Mouse (Mus musculus) hindbrain, postnatal 0 days (tissue): Measurements from ENCODE around the gene Scgb2b11. TPM values are rescaled to one million over a fixed set of nuclear protein-coding genes. Genes with fewer than 3 reads are reported as not detected.
"Not testable (repeated sequence)": the region's sequence is repeated elsewhere in the genome, so short reads cannot be mapped to it uniquely, and the experiment has no call there.

Experiments used
- ATAC-seq: fragments of 200-750 bp; cut with Nextera tagmentation; 2 replicates; pipeline ENCODE4 v1.8.0; 2017; ENCODE audit warnings: mild to moderate bottlenecking, moderate TSS enrichment, moderate library complexity
- DNase-seq: peaks from one replicate; pipeline ENCODE4 v3.0.0-alpha.2; 2015; ENCODE audit warnings: low spot score
- H3K27ac ChIP-seq: fragments of 300-500 bp; sonication (generic); 2 replicates; pipeline ENCODE4 v1.5.1; 2014; ENCODE audit warnings: mild to moderate bottlenecking
- H3K27me3 ChIP-seq: fragments of 300-500 bp; sonication (generic); 2 replicates; pipeline ENCODE4 v1.6.1; 2014; ENCODE audit warnings: low read length, mixed read lengths; ENCODE audit not compliant: insufficient read depth
- H3K36me3 ChIP-seq: fragments of 300-500 bp; sonication (generic); 2 replicates; pipeline ENCODE4 v1.6.1; 2014; ENCODE audit warnings: low read length, mixed read lengths; ENCODE audit not compliant: insufficient read depth
- H3K4me1 ChIP-seq: fragments of 300-500 bp; sonication (generic); 2 replicates; pipeline ENCODE4 v1.6.1; 2014; ENCODE audit warnings: antibody characterized with exemption, low read length, mixed read lengths; ENCODE audit not compliant: insufficient read depth
- H3K4me2 ChIP-seq: fragments of 300-500 bp; sonication (generic); 2 replicates; pipeline ENCODE4 v1.6.1; 2014; ENCODE audit warnings: low read depth, mild to moderate bottlenecking, low read length, moderate library complexity, mixed read lengths
- H3K4me3 ChIP-seq: fragments of 300-500 bp; sonication (generic); 2 replicates; pipeline ENCODE4 v1.5.1; 2014; ENCODE audit warnings: low read length
- H3K9ac ChIP-seq: fragments of 300-500 bp; sonication (generic); replicated peaks from 2 replicates; pipeline ENCODE4 v1.6.1; 2014; ENCODE audit warnings: mild to moderate bottlenecking, low read length, moderate library complexity, mixed read lengths
- H3K9me3 ChIP-seq: fragments of 300-500 bp; sonication (generic); 2 replicates; pipeline ENCODE4 v1.6.1; 2016; ENCODE audit warnings: low read length, mixed read lengths
- WGBS: fragments of 180-500 bp; shearing (Covaris S2); extraction: QIAGEN DNeasy Blood & Tissue Kit; methylation state at CpG from one replicate; pipeline ENCODE4 v1.1.7; 2014; 5-methylcytosine and 5-hydroxymethylcytosine counted together
- polyA plus RNA-seq: library from polyadenylated mRNA; unstranded; fragments of >200 nt; fragmentation: Nextera tagmentation; extraction: Ambion mirVana; gene quantifications from 2 replicates; pipeline ENCODE4 v1.2.1, GENCODE M21; 2015
- total RNA-seq: library from RNA; depleted of rRNA; stranded (reverse); fragments of >200 nt; gene quantifications from 2 replicates; pipeline ENCODE4 v1.2.3, GENCODE M21; 2014; rRNA removed

The Scgb2b11 gene
- total RNA-seq (not detected in 2 replicates), polyA plus RNA-seq (not detected in 2 replicates)

GRCm38 (mm10) chr7:32211045-32211444 lies at the start of gene Scgb2b11:
Gene Scgb2b11, minus strand, starts transcription at chr7:32211145.
- not testable (repeated sequence) for H3K27me3 ChIP-seq, H3K4me2 ChIP-seq, DNase-seq, H3K9ac ChIP-seq, H3K27ac ChIP-seq, H3K36me3 ChIP-seq, H3K9me3 ChIP-seq, ATAC-seq, H3K4me3 ChIP-seq, H3K4me1 ChIP-seq
- 79% methylated on average over 2 of the region's 2 CpGs for WGBS

GRCm38 (mm10) chr7:32222540-32222939 lies 11.6 kb upstream of the Scgb2b11 start, which contains the start of gene Scgb1b11:
Gene Scgb1b11, plus strand, starts transcription at chr7:32222840.
- H3K4me1 ChIP-seq, H3K4me2 ChIP-seq, DNase-seq, H3K4me3 ChIP-seq, H3K27me3 ChIP-seq, H3K36me3 ChIP-seq, H3K27ac ChIP-seq, H3K9me3 ChIP-seq, ATAC-seq, H3K9ac ChIP-seq: not testable (repeated sequence)
- no CpG with 5 or more reads among the region's 2 CpGs for WGBS

Other genes starting within 250 kb of the Scgb2b11 start
- not detected in 2 replicates for gene Scgb1b10, start 110.3 kb downstream of the Scgb2b11 start, total RNA-seq
- gene Scgb1b10, start 110.3 kb downstream of the Scgb2b11 start, polyA plus RNA-seq = not detected in 2 replicates
- gene Scgb1b11, start 11.7 kb upstream of the Scgb2b11 start, total RNA-seq = not detected in 2 replicates
- not detected in 2 replicates for gene Scgb1b11, start 11.7 kb upstream of the Scgb2b11 start, polyA plus RNA-seq
- not detected in 2 replicates for gene Scgb2b12, start 116.1 kb upstream of the Scgb2b11 start, total RNA-seq
- gene Scgb2b12, start 116.1 kb upstream of the Scgb2b11 start, polyA plus RNA-seq = not detected in 2 replicates
- gene Scgb1b12, start 123.0 kb upstream of the Scgb2b11 start, total RNA-seq = not detected in 2 replicates
- not detected in 2 replicates for gene Scgb1b12, start 123.0 kb upstream of the Scgb2b11 start, polyA plus RNA-seq
- not detected in 2 replicates for gene Scgb1b29, start 230.4 kb upstream of the Scgb2b11 start, total RNA-seq
- not detected in 2 replicates for gene Scgb1b29, start 230.4 kb upstream of the Scgb2b11 start, polyA plus RNA-seq